ENCODE assay signal across 8 mouse cellular contexts in the genomic region with DNA sequence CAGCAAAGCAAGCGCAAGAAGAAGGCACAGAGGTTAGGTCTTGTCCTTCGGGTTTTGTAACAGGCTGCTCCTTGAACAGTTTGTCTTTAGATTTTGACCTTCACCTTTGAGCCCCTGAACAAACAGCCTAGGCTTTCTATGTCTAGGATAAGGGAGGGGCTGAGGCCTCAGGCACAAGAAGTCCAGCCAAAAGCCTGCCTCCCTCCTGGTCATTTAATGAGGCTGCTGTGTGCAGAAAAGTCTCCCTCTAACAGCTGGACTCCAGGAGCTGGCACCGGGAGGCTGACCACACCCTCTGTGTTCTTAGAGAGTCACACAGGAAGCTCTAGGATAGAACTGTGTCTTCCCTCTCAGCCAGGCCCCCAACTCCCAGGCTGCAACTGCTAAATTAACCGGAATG. TPM values are rescaled to one million over a fixed set of nuclear protein-coding genes. Genes with fewer than 3 reads are reported as not detected.
DNase-seq lines count a peak whose midpoint lies in the region; ATAC-seq and TF ChIP-seq lines count a peak whose summit lies in the region.

No protein-coding gene starts in this region.

- H3K4me1 ChIP-seq in embryonic facial prominence, embryonic 14.5 days (ENCODE audit: control insufficient read depth, insufficient read depth, low read length) = peaks cover 40% of the 10 kb centered on the region
- peaks cover 45% of the 10 kb centered on the region for H3K4me1 ChIP-seq in embryonic facial prominence, embryonic 10.5 days
- H3K4me1 ChIP-seq in kidney, postnatal 0 days (replicated peaks; ENCODE audit: insufficient read depth, low read length) = peaks cover 32% of the 10 kb centered on the region
- H3K4me1 ChIP-seq in stomach, embryonic 14.5 days (ENCODE audit: control insufficient read depth, insufficient read depth, low read length) = peaks cover 40% of the 10 kb centered on the region

- no peaks in the 10 kb centered on the region for H3K9me3 ChIP-seq in embryonic facial prominence, embryonic 14.5 days (ENCODE audit: control insufficient read depth, low read length)
- H3K9me3 ChIP-seq in embryonic facial prominence, embryonic 10.5 days = no peaks in the 10 kb centered on the region
- H3K9me3 ChIP-seq in kidney, postnatal 0 days (replicated peaks; ENCODE audit: low read length) = no peaks in the 10 kb centered on the region
- H3K9me3 ChIP-seq in stomach, embryonic 14.5 days (ENCODE audit: control insufficient read depth, low read depth, low read length) = peaks cover 3% of the 10 kb centered on the region; the same call in 1 of the 2 replicates

- H3K4me2 ChIP-seq in embryonic facial prominence, embryonic 14.5 days (ENCODE audit: low read depth, low read length) = no peak overlapping the region
- H3K4me2 ChIP-seq in kidney, postnatal 0 days (ENCODE audit: low read length) = no peak overlapping the region
- no peak overlapping the region for H3K4me2 ChIP-seq in stomach, embryonic 14.5 days (replicated peaks; ENCODE audit: low read depth, low read length)

- H3K9ac ChIP-seq in embryonic facial prominence, embryonic 14.5 days (ENCODE audit: low read depth, low read length) = no peak overlapping the region
- H3K9ac ChIP-seq in kidney, postnatal 0 days (ENCODE audit: low read depth, low read length) = no peak overlapping the region
- no peak overlapping the region for H3K9ac ChIP-seq in stomach, embryonic 14.5 days (replicated peaks; ENCODE audit: low read depth, low read length)

- H3K27me3 ChIP-seq in embryonic facial prominence, embryonic 14.5 days (replicated peaks; ENCODE audit: control insufficient read depth, insufficient read depth, low read length) = no peaks in the 10 kb centered on the region
- no peaks in the 10 kb centered on the region for H3K27me3 ChIP-seq in embryonic facial prominence, embryonic 10.5 days (replicated peaks; ENCODE audit: low read depth, poor library complexity, severe bottlenecking)
- H3K27me3 ChIP-seq in kidney, postnatal 0 days (ENCODE audit: insufficient read depth, low read length) = no peaks in the 10 kb centered on the region
- H3K27me3 ChIP-seq in stomach, embryonic 14.5 days (ENCODE audit: control insufficient read depth, insufficient read depth, low read length) = no peaks in the 10 kb centered on the region

- no peaks in the 10 kb centered on the region for H3K36me3 ChIP-seq in embryonic facial prominence, embryonic 14.5 days (ENCODE audit: control insufficient read depth, insufficient read depth, low read length)
- no peaks in the 10 kb centered on the region for H3K36me3 ChIP-seq in embryonic facial prominence, embryonic 10.5 days (replicated peaks)
- H3K36me3 ChIP-seq in kidney, postnatal 0 days (ENCODE audit: insufficient read depth, low read length) = no peaks in the 10 kb centered on the region
- H3K36me3 ChIP-seq in stomach, embryonic 14.5 days (ENCODE audit: control insufficient read depth, insufficient read depth, low read length) = no peaks in the 10 kb centered on the region

- WGBS in embryonic facial prominence, embryonic 14.5 days = 49% methylated on average over 4 of the region's 4 CpGs
- WGBS in embryonic facial prominence, embryonic 10.5 days = 45% methylated on average over 4 of the region's 4 CpGs
- 34% methylated on average over 4 of the region's 4 CpGs for WGBS in kidney, postnatal 0 days
- WGBS in stomach, embryonic 14.5 days = 35% methylated on average over 4 of the region's 4 CpGs

- no peak overlapping the region for H3K4me3 ChIP-seq in embryonic facial prominence, embryonic 14.5 days (ENCODE audit: low read depth, low read length)
- H3K4me3 ChIP-seq in embryonic facial prominence, embryonic 10.5 days = no peak overlapping the region
- no peak overlapping the region for H3K4me3 ChIP-seq in kidney, postnatal 0 days (replicated peaks; ENCODE audit: low read depth, low read length)
- no peak overlapping the region for H3K4me3 ChIP-seq in stomach, embryonic 14.5 days (ENCODE audit: low read depth, low read length)

- no peak for TF ChIP-seq CTCF in kidney, postnatal 0 days (IDR thresholded peaks at IDR 0.05; ENCODE audit: low read depth)

- DNase-seq in embryonic facial prominence, embryonic 14.5 days (ENCODE audit: low spot score) = peak; percentile 22
- DNase-seq in embryonic facial prominence, embryonic 10.5 days (ENCODE audit: low spot score) = no peak
- peak; percentile 69 to 70 for DNase-seq in heart, adult 9 months (ENCODE audit: low spot score in 2 of 2)
- peak; percentile 48 for DNase-seq in kidney, postnatal 0 days (ENCODE audit: low spot score)
- DNase-seq in natural killer cell, adult 2 months (ENCODE audit: low spot score in 2 of 2) = no peak
- no peak for DNase-seq in MN1 (ENCODE audit: low spot score)
- no peak for DNase-seq in adrenal gland, postnatal 14 days

- ATAC-seq in embryonic facial prominence, embryonic 14.5 days (ENCODE audit: low read depth) = no peak
- ATAC-seq in kidney, postnatal 0 days (replicated peaks; ENCODE audit: low FRiP score, low read depth) = no peak
- ATAC-seq in stomach, embryonic 14.5 days (ENCODE audit: insufficient number of reproducible peaks, insufficient read depth, low FRiP score, low read depth) = no peak

- H3K27ac ChIP-seq in embryonic facial prominence, embryonic 14.5 days (replicated peaks; ENCODE audit: low read depth, low read length) = no peak overlapping the region
- no peak overlapping the region for H3K27ac ChIP-seq in embryonic facial prominence, embryonic 10.5 days (replicated peaks)
- H3K27ac ChIP-seq in kidney, postnatal 0 days = peak overlapping the region; percentile 70
- H3K27ac ChIP-seq in stomach, embryonic 14.5 days (ENCODE audit: low read length) = peak overlapping the region; percentile 62; the same call in 1 of the 2 replicates

RNA-seq across cellular contexts. Expression of a gene that starts 6.6 kb away (rescaled TPM):
- polyA plus RNA-seq in embryonic facial prominence, embryonic 14.5 days (2014; fragmentation: Nextera tagmentation; extraction: Ambion mirVana) = not detected in 2 replicates
- polyA plus RNA-seq in embryonic facial prominence, embryonic 10.5 days (2016; fragmentation: Nextera tagmentation; extraction: Ambion mirVana) = not detected in 2 replicates
- 0.04 and 0.09 TPM in 2 replicates for polyA plus RNA-seq in kidney, postnatal 0 days (2015; fragmentation: Nextera tagmentation; extraction: Ambion mirVana)
- polyA plus RNA-seq in stomach, embryonic 14.5 days (2014; fragmentation: Nextera tagmentation; extraction: Ambion mirVana) = 0.23 and 0.29 TPM in 2 replicates
- total RNA-seq in adrenal gland, postnatal 14 days (2021) = not detected in 2 replicates

RNA-seq across cellular contexts. Expression of a gene that starts 29.4 kb away (rescaled TPM):
- polyA plus RNA-seq in embryonic facial prominence, embryonic 14.5 days (2014; fragmentation: Nextera tagmentation; extraction: Ambion mirVana) = 38.0 and 40.2 TPM in 2 replicates
- polyA plus RNA-seq in embryonic facial prominence, embryonic 10.5 days (2016; fragmentation: Nextera tagmentation; extraction: Ambion mirVana) = 1.9 and 2.2 TPM in 2 replicates
- polyA plus RNA-seq in kidney, postnatal 0 days (2015; fragmentation: Nextera tagmentation; extraction: Ambion mirVana) = 45.2 and 47.4 TPM in 2 replicates
- polyA plus RNA-seq in stomach, embryonic 14.5 days (2014; fragmentation: Nextera tagmentation; extraction: Ambion mirVana) = 43.6 and 44.6 TPM in 2 replicates
- total RNA-seq in adrenal gland, postnatal 14 days (2021) = 18.0 and 18.2 TPM in 2 replicates

RNA-seq across cellular contexts. Expression of a gene that starts 41.4 kb away (rescaled TPM):
- 1.6 and 2.7 TPM in 2 replicates for polyA plus RNA-seq in embryonic facial prominence, embryonic 14.5 days (2014; fragmentation: Nextera tagmentation; extraction: Ambion mirVana)
- polyA plus RNA-seq in embryonic facial prominence, embryonic 10.5 days (2016; fragmentation: Nextera tagmentation; extraction: Ambion mirVana) = 0.10 and 0.24 TPM in 2 replicates
- polyA plus RNA-seq in kidney, postnatal 0 days (2015; fragmentation: Nextera tagmentation; extraction: Ambion mirVana) = 0.20 and 0.30 TPM in 2 replicates
- polyA plus RNA-seq in stomach, embryonic 14.5 days (2014; fragmentation: Nextera tagmentation; extraction: Ambion mirVana) = 0.55 and 2.1 TPM in 2 replicates
- total RNA-seq in adrenal gland, postnatal 14 days (2021) = 1.4 and 2.0 TPM in 2 replicates

Comparison
In these comparisons a context has a peak if more than half of its experiments do, and no peak if none do; other contexts are left out.
1. DNase-seq: peak in embryonic facial prominence, embryonic 14.5 days (single experiment), heart, adult 9 months (2 of 2) and kidney, postnatal 0 days (single experiment); none in embryonic facial prominence, embryonic 10.5 days (single experiment), natural killer cell, adult 2 months (0 of 2), MN1 (single experiment) and adrenal gland, postnatal 14 days (single experiment).
2. RNA of a gene that starts 29.4 kb away (polyA plus RNA-seq): 45.2 to 47.4 TPM in kidney, postnatal 0 days, 43.6 to 44.6 TPM in stomach, embryonic 14.5 days and 38.0 to 40.2 TPM in embryonic facial prominence, embryonic 14.5 days; 1.9 to 2.2 TPM in embryonic facial prominence, embryonic 10.5 days; every median in the first group is over 10 times any median in the second.
3. H3K27ac ChIP-seq: peak in kidney, postnatal 0 days (single experiment) and stomach, embryonic 14.5 days (single experiment); none in embryonic facial prominence, embryonic 14.5 days (single experiment) and embryonic facial prominence, embryonic 10.5 days (single experiment).